Comparison of ENCODE assay signal across 24 mouse cellular contexts in the genomic region with DNA sequence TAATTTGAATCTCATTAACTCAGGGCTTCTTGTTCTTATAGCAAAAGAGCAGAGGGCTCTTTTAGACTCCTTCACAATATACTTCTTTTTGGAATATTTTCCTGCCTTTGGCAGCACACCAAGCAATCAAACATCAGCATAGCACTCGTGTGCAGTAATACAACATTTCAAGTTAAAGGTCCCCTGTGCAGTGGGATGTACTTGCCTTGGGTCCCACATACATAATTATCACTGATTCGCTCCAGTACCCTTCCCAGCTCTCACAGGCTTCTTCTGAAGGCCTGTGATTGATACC.
DNase-seq lines count a peak whose midpoint lies in the region; ATAC-seq and TF ChIP-seq lines count a peak whose summit lies in the region.
"Had no signal": no experiment of that assay in that cellular context is flagged by ENCODE, and none has a peak within 500 bp of the region (broad histone marks: within the 10 kb centered on the region; RNA-seq: fewer than 3 reads in every experiment).

No protein-coding gene starts in this region.

- H3K4me3 ChIP-seq in forebrain, embryonic 12.5 days (replicated peaks) = no peak overlapping the region
- no peak overlapping the region for H3K4me3 ChIP-seq in forebrain, postnatal 0 days (ENCODE audit: low read depth, low read length)
- no peak overlapping the region for H3K4me3 ChIP-seq in intestine, embryonic 15.5 days (replicated peaks)
- H3K4me3 ChIP-seq in intestine, postnatal 0 days (ENCODE audit: low read depth, low read length) = no peak overlapping the region
- H3K4me3 ChIP-seq in stomach, embryonic 14.5 days (ENCODE audit: low read depth, low read length) = no peak overlapping the region
- no peak overlapping the region for H3K4me3 ChIP-seq in midbrain, embryonic 14.5 days (replicated peaks; ENCODE audit: low read depth, low read length)
- H3K4me3 ChIP-seq: forebrain, embryonic 15.5 days; heart, embryonic 12.5 days; hindbrain, embryonic 15.5 days; limb, embryonic 13.5 days; midbrain, embryonic 13.5 days; neural tube, embryonic 12.5 days had no signal

- WGBS in forebrain, embryonic 12.5 days = 61% methylated on average over 2 of the region's 2 CpGs
- WGBS in forebrain, postnatal 0 days = 40% methylated on average over 2 of the region's 2 CpGs
- WGBS in intestine, embryonic 15.5 days = 67% methylated on average over 2 of the region's 2 CpGs
- 75% methylated on average over 2 of the region's 2 CpGs for WGBS in intestine, postnatal 0 days
- 66% methylated on average over 2 of the region's 2 CpGs for WGBS in stomach, embryonic 14.5 days
- 65% methylated on average over 2 of the region's 2 CpGs for WGBS in midbrain, embryonic 14.5 days

- no peak for TF ChIP-seq POLR2A in brain, embryonic 14.5 days (IDR thresholded peaks at IDR 0.05; ENCODE audit: borderline replicate concordance, extremely low read depth, insufficient read depth, insufficient read length, poor library complexity, severe bottlenecking)

- 0 out of 2 replicates have a peak overlapping the region, but pooled peaks have one; percentile 31 for H3K27ac ChIP-seq in forebrain, embryonic 12.5 days
- no peak overlapping the region for H3K27ac ChIP-seq in forebrain, postnatal 0 days (ENCODE audit: low read depth, low read length)
- 0 out of 2 replicates have a peak overlapping the region, but pooled peaks have one; percentile 48 for H3K27ac ChIP-seq in intestine, embryonic 15.5 days
- H3K27ac ChIP-seq in intestine, postnatal 0 days (ENCODE audit: low read depth, low read length) = no peak overlapping the region
- peak overlapping the region; percentile 63; the same call in 1 of the 2 replicates for H3K27ac ChIP-seq in stomach, embryonic 14.5 days (ENCODE audit: low read length)
- no peak overlapping the region for H3K27ac ChIP-seq in midbrain, embryonic 14.5 days (replicated peaks; ENCODE audit: low read depth, low read length)
- H3K27ac ChIP-seq: forebrain, embryonic 15.5 days; hindbrain, embryonic 15.5 days; limb, embryonic 13.5 days; liver, embryonic 14.5 days; midbrain, embryonic 13.5 days; neural tube, embryonic 12.5 days had no signal

- no peaks in the 10 kb centered on the region for H3K9me3 ChIP-seq in forebrain, embryonic 12.5 days
- H3K9me3 ChIP-seq in forebrain, postnatal 0 days (ENCODE audit: low read length) = no peaks in the 10 kb centered on the region
- H3K9me3 ChIP-seq in intestine, embryonic 15.5 days = no peaks in the 10 kb centered on the region
- H3K9me3 ChIP-seq in intestine, postnatal 0 days (ENCODE audit: control insufficient read depth) = no peaks in the 10 kb centered on the region
- H3K9me3 ChIP-seq in stomach, embryonic 14.5 days (ENCODE audit: control insufficient read depth, low read depth, low read length) = no peaks in the 10 kb centered on the region
- no peaks in the 10 kb centered on the region for H3K9me3 ChIP-seq in midbrain, embryonic 14.5 days (ENCODE audit: control insufficient read depth, low read length)
- H3K9me3 ChIP-seq: forebrain, embryonic 15.5 days; heart, embryonic 12.5 days; hindbrain, embryonic 15.5 days; limb, embryonic 13.5 days; midbrain, embryonic 13.5 days; neural tube, embryonic 12.5 days had no signal

- H3K36me3 ChIP-seq in forebrain, embryonic 12.5 days (replicated peaks) = no peaks in the 10 kb centered on the region
- H3K36me3 ChIP-seq in forebrain, postnatal 0 days (ENCODE audit: insufficient read depth) = no peaks in the 10 kb centered on the region
- H3K36me3 ChIP-seq in intestine, embryonic 15.5 days = no peaks in the 10 kb centered on the region
- H3K36me3 ChIP-seq in intestine, postnatal 0 days (ENCODE audit: control insufficient read depth, insufficient read depth) = no peaks in the 10 kb centered on the region
- H3K36me3 ChIP-seq in stomach, embryonic 14.5 days (ENCODE audit: control insufficient read depth, insufficient read depth, low read length) = no peaks in the 10 kb centered on the region
- H3K36me3 ChIP-seq in midbrain, embryonic 14.5 days (ENCODE audit: control insufficient read depth, insufficient read depth, low read length) = no peaks in the 10 kb centered on the region
- H3K36me3 ChIP-seq: forebrain, embryonic 15.5 days; heart, embryonic 12.5 days; hindbrain, embryonic 15.5 days; limb, embryonic 13.5 days; midbrain, embryonic 13.5 days; neural tube, embryonic 12.5 days had no signal

- H3K27me3 ChIP-seq in forebrain, embryonic 12.5 days = no peaks in the 10 kb centered on the region
- no peaks in the 10 kb centered on the region for H3K27me3 ChIP-seq in forebrain, postnatal 0 days (ENCODE audit: insufficient read depth, low read length)
- no peaks in the 10 kb centered on the region for H3K27me3 ChIP-seq in intestine, embryonic 15.5 days (replicated peaks)
- no peaks in the 10 kb centered on the region for H3K27me3 ChIP-seq in intestine, postnatal 0 days (replicated peaks; ENCODE audit: control insufficient read depth, insufficient read depth, low read length)
- no peaks in the 10 kb centered on the region for H3K27me3 ChIP-seq in stomach, embryonic 14.5 days (ENCODE audit: control insufficient read depth, insufficient read depth, low read length)
- no peaks in the 10 kb centered on the region for H3K27me3 ChIP-seq in midbrain, embryonic 14.5 days (ENCODE audit: control insufficient read depth, insufficient read depth, low read length)
- H3K27me3 ChIP-seq: forebrain, embryonic 15.5 days; heart, embryonic 12.5 days; hindbrain, embryonic 15.5 days; limb, embryonic 13.5 days; midbrain, embryonic 13.5 days; neural tube, embryonic 12.5 days had no signal

- no peak overlapping the region for H3K4me2 ChIP-seq in forebrain, embryonic 12.5 days
- no peak overlapping the region for H3K4me2 ChIP-seq in forebrain, postnatal 0 days (ENCODE audit: low read depth)
- H3K4me2 ChIP-seq in intestine, embryonic 15.5 days (replicated peaks) = no peak overlapping the region
- H3K4me2 ChIP-seq in intestine, postnatal 0 days (replicated peaks; ENCODE audit: low read depth) = no peak overlapping the region
- H3K4me2 ChIP-seq in stomach, embryonic 14.5 days (replicated peaks; ENCODE audit: low read depth, low read length) = no peak overlapping the region
- no peak overlapping the region for H3K4me2 ChIP-seq in midbrain, embryonic 14.5 days (ENCODE audit: low read length)
- H3K4me2 ChIP-seq: forebrain, embryonic 15.5 days; heart, embryonic 12.5 days; hindbrain, embryonic 15.5 days; limb, embryonic 13.5 days; midbrain, embryonic 13.5 days; neural tube, embryonic 12.5 days had no signal

- TF ChIP-seq CTCF in forebrain, postnatal 0 days (IDR thresholded peaks at IDR 0.05; ENCODE audit: low read depth) = no peak
- no peak for TF ChIP-seq CTCF in intestine, postnatal 0 days (IDR thresholded peaks at IDR 0.05; ENCODE audit: low read depth)
- TF ChIP-seq CTCF in brain, embryonic 14.5 days (IDR thresholded peaks at IDR 0.05; ENCODE audit: borderline replicate concordance, extremely low read depth, insufficient read depth, insufficient read length) = no peak

- H3K4me1 ChIP-seq in forebrain, embryonic 12.5 days = no peaks in the 10 kb centered on the region
- H3K4me1 ChIP-seq in forebrain, postnatal 0 days (ENCODE audit: insufficient read depth) = no peaks in the 10 kb centered on the region
- no peaks in the 10 kb centered on the region for H3K4me1 ChIP-seq in intestine, embryonic 15.5 days (replicated peaks)
- no peaks in the 10 kb centered on the region for H3K4me1 ChIP-seq in intestine, postnatal 0 days (replicated peaks; ENCODE audit: control insufficient read depth, insufficient read depth, low read length)
- H3K4me1 ChIP-seq in stomach, embryonic 14.5 days (ENCODE audit: control insufficient read depth, insufficient read depth, low read length) = 0 out of 2 replicates have a peak, but pooled peaks cover 2% of the 10 kb centered on the region
- no peaks in the 10 kb centered on the region for H3K4me1 ChIP-seq in midbrain, embryonic 14.5 days (ENCODE audit: control insufficient read depth, insufficient read depth, low read length)
- H3K4me1 ChIP-seq: midbrain, embryonic 13.5 days; neural tube, embryonic 12.5 days had no signal

- no peak for DNase-seq in forebrain, postnatal 0 days
- DNase-seq in brain, embryonic 14.5 days (ENCODE audit: low read depth) = peak; percentile 68
- no peak for DNase-seq in midbrain, embryonic 14.5 days
- DNase-seq: adrenal gland, postnatal 10 days; cerebellum, adult 8-10 months; cerebellum, postnatal 36 days; embryo, embryonic 11 days; gastrocnemius, postnatal 14 days; heart, adult 11 months; kidney, postnatal 4 days; right cerebral cortex, postnatal 14 days; spleen, adult 18-20 months had no signal

- no peak overlapping the region for H3K9ac ChIP-seq in forebrain, embryonic 12.5 days
- H3K9ac ChIP-seq in forebrain, postnatal 0 days = no peak overlapping the region
- H3K9ac ChIP-seq in intestine, embryonic 15.5 days = no peak overlapping the region
- H3K9ac ChIP-seq in intestine, postnatal 0 days (ENCODE audit: low read depth, low read length) = no peak overlapping the region
- H3K9ac ChIP-seq in stomach, embryonic 14.5 days (replicated peaks; ENCODE audit: low read depth, low read length) = no peak overlapping the region
- no peak overlapping the region for H3K9ac ChIP-seq in midbrain, embryonic 14.5 days (replicated peaks; ENCODE audit: low read length)
- H3K9ac ChIP-seq: forebrain, embryonic 15.5 days; heart, embryonic 12.5 days; hindbrain, embryonic 15.5 days; limb, embryonic 13.5 days; liver, embryonic 14.5 days; midbrain, embryonic 13.5 days; neural tube, embryonic 12.5 days had no signal

- no peak; the same call in 1 of the 2 replicates for ATAC-seq in forebrain, embryonic 12.5 days (ENCODE audit: low FRiP score)
- no peak for ATAC-seq in forebrain, postnatal 0 days
- ATAC-seq in intestine, embryonic 15.5 days = no peak
- no peak for ATAC-seq in intestine, postnatal 0 days
- ATAC-seq in stomach, embryonic 14.5 days (ENCODE audit: insufficient number of reproducible peaks, insufficient read depth, low FRiP score, low read depth) = no peak
- no peak for ATAC-seq in monocyte, adult 5-6 weeks (replicated peaks; ENCODE audit: insufficient number of reproducible peaks, low FRiP score, low TSS enrichment, poor library complexity, severe bottlenecking)
- ATAC-seq in midbrain, embryonic 14.5 days (ENCODE audit: low FRiP score, low TSS enrichment) = no peak
- ATAC-seq: forebrain, embryonic 15.5 days; midbrain, embryonic 13.5 days had no signal

Comparison
In these comparisons a context has a peak if more than half of its experiments do, and no peak if none do; other contexts are left out.
1. H3K27ac ChIP-seq: peak in forebrain, embryonic 12.5 days (single experiment), intestine, embryonic 15.5 days (single experiment) and stomach, embryonic 14.5 days (single experiment); none in forebrain, postnatal 0 days (single experiment), intestine, postnatal 0 days (single experiment) and midbrain, embryonic 14.5 days (single experiment).